Mouse (Mus musculus): ENCODE measurements around the gene Akap9. TPM values are rescaled to one million over a fixed set of nuclear protein-coding genes. Genes with fewer than 3 reads are reported as not detected.
"Not testable (repeated sequence)": the region's sequence is repeated elsewhere in the genome, so short reads cannot be mapped to it uniquely, and the experiment has no call there.

The Akap9 gene
- polyA plus RNA-seq, 1 experiment from 2014 or later = 118 TPM

DNA sequence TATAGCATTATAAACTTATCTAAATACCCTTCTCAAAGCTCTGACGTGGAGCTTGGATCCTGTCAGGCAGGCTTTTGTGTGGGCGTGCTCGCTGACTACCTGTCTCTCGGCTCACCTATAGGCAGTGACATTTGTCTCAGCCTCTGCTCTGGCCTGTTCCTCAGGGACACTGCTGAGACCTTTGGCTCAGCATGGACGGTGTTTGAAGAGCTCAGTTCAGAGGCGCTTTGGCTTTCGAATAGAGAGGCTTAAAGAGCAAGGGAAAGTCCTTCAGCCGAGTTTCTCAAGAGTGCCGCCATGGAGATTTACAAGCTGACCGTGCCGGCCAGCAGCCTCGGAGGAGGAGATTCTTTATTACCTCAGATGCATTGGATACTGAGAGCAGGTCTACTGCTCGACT lies 95.3 kb downstream of the Akap9 start:
- Histone ChIP-seq H3K27ac (ENCODE audit: low read length) (peak overlapping the region; percentile 80), H3K27me3 (replicated peaks; ENCODE audit: control insufficient read depth, insufficient read depth, low read length) (no peaks in the 10 kb centered on the region), H3K4me2 (ENCODE audit: low read depth, low read length) (peak overlapping the region; percentile 33; the same call in 1 of the 2 replicates), H3K36me3 (ENCODE audit: control insufficient read depth, insufficient read depth, low read length) (0 out of 2 replicates have a peak, but pooled peaks cover 3% of the 10 kb centered on the region), H3K9me3 (ENCODE audit: control insufficient read depth, low read length) (no peaks in the 10 kb centered on the region), H3K4me3 (ENCODE audit: low read length) (peak overlapping the region; percentile 23), H3K9ac (ENCODE audit: low read depth, low read length) (peak overlapping the region; percentile 43; the same call in 1 of the 2 replicates), H3K4me1 (ENCODE audit: control insufficient read depth, insufficient read depth, low read length) (peaks cover 19% of the 10 kb centered on the region)
- ATAC-seq = peak; percentile 70
- WGBS = 44% methylated on average over 13 of the region's 13 CpGs

- WGBS = 57% methylated on average over 16 of the region's 16 CpGs
- H3K4me2 ChIP-seq (ENCODE audit: low read depth, low read length) = 0 out of 2 replicates have a peak overlapping the region, but pooled peaks have one; percentile 16
- 0 out of 2 replicates have a peak, but pooled peaks cover 9% of the 10 kb centered on the region for H3K36me3 ChIP-seq (ENCODE audit: control insufficient read depth, insufficient read depth, low read length)
- peak; percentile 46 for ATAC-seq
- no peak overlapping the region for H3K9ac ChIP-seq (ENCODE audit: low read depth, low read length)
- no peaks in the 10 kb centered on the region for H3K27me3 ChIP-seq (replicated peaks; ENCODE audit: control insufficient read depth, insufficient read depth, low read length)
- H3K4me1 ChIP-seq (ENCODE audit: control insufficient read depth, insufficient read depth, low read length) = peaks cover 19% of the 10 kb centered on the region
- 0 out of 2 replicates have a peak overlapping the region, but pooled peaks have one; percentile 2 for H3K4me3 ChIP-seq (ENCODE audit: low read length)
- no peaks in the 10 kb centered on the region for H3K9me3 ChIP-seq (ENCODE audit: control insufficient read depth, low read length)
- peak overlapping the region; percentile 71 for H3K27ac ChIP-seq (ENCODE audit: low read length)
Observed at GRCm38 (mm10) chr5:4023742-4024681, 96.2 kb downstream of the Akap9 start.

DNA sequence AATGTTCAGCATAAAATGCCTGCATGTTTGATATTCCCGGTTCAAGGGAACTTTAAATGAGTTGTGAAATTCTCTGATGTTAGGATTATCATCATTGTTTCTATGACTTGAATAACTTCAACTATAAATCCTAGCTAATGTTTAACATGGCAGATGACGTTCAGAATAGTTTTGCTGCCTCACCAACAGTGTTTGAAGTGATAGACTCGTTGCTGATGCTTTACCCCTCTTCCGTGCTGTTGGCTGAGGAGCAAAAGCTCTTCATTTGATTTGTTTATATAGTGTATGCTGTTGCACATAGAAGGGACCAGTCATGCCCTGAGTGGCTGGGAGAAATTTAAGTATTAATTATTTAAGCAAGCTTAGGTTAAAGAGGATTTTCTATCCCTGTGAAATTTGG lies 96.9 kb downstream of the Akap9 start:
- peak; percentile 18; the same call in 1 of the 2 replicates for ATAC-seq

GRCm38 (mm10) chr5:4026336-4026735 lies 98.5 kb downstream of the Akap9 start:
- H3K36me3 ChIP-seq (ENCODE audit: control insufficient read depth, insufficient read depth, low read length); H3K4me3 ChIP-seq (ENCODE audit: low read length); ATAC-seq; H3K27me3 ChIP-seq (replicated peaks; ENCODE audit: control insufficient read depth, insufficient read depth, low read length); H3K9ac ChIP-seq (ENCODE audit: low read depth, low read length); H3K27ac ChIP-seq (ENCODE audit: low read length); H3K9me3 ChIP-seq (ENCODE audit: control insufficient read depth, low read length); H3K4me2 ChIP-seq (ENCODE audit: low read depth, low read length): not testable (repeated sequence)
- H3K4me1 ChIP-seq (ENCODE audit: control insufficient read depth, insufficient read depth, low read length) = peaks cover 11% of the 10 kb centered on the region
- WGBS = 100% methylated on average over 1 of the region's 1 CpGs

More for the DNA sequence above, 96.9 kb downstream of the Akap9 start:
- Histone ChIP-seq H3K36me3 (ENCODE audit: control insufficient read depth, insufficient read depth, low read length) (0 out of 2 replicates have a peak, but pooled peaks cover 9% of the 10 kb centered on the region), H3K27me3 (replicated peaks; ENCODE audit: control insufficient read depth, insufficient read depth, low read length) (no peaks in the 10 kb centered on the region), H3K4me2 (ENCODE audit: low read depth, low read length) (0 out of 2 replicates have a peak overlapping the region, but pooled peaks have one; percentile 22), H3K9me3 (ENCODE audit: control insufficient read depth, low read length) (no peaks in the 10 kb centered on the region), H3K4me3 (ENCODE audit: low read length) (no peak overlapping the region), H3K9ac (ENCODE audit: low read depth, low read length) (no peak overlapping the region), H3K4me1 (ENCODE audit: control insufficient read depth, insufficient read depth, low read length) (peaks cover 15% of the 10 kb centered on the region), H3K27ac (ENCODE audit: low read length) (no peak overlapping the region)
- WGBS = 34% methylated on average over 4 of the region's 4 CpGs

DNA sequence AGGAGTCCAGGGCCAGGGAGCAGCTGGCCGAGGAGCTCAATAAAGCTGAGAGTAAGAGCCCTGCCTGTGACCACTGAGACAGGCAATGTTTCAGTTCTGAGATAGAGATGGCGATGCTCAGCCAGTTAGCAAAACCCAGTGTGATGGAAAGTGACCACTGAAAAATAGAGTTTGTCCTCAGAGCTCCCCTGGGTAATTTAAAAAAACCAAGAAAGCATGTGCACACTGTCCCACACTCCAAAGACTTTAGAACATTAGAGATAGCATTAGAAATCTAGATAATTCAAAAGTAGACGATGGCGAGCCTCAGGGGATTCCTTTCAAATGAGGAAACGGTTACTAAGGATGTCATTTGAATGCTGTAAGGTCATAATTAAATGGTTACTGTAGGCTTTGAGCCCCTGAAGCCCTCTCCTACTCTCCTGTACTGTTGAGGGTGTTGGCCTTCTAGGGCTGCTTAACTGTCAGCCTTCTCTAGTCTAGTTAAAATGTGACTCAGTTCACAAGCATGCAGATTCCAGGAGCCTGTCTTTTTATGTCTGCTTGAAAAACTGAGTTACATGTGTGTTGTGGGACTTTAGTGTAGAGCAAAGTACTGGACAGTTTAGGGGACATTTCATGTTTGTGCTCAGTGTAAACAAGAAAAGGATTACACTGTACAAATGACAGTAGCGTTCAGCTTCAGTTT lies 100.8 kb downstream of the Akap9 start:
- Histone ChIP-seq H3K36me3 (ENCODE audit: control insufficient read depth, insufficient read depth, low read length) (peaks cover 12% of the 10 kb centered on the region; the same call in 1 of the 2 replicates), H3K9ac (ENCODE audit: low read depth, low read length) (no peak overlapping the region), H3K4me1 (ENCODE audit: control insufficient read depth, insufficient read depth, low read length) (peaks cover 8% of the 10 kb centered on the region), H3K9me3 (ENCODE audit: control insufficient read depth, low read length) (no peaks in the 10 kb centered on the region), H3K4me3 (ENCODE audit: low read length) (no peak overlapping the region), H3K4me2 (ENCODE audit: low read depth, low read length) (no peak overlapping the region), H3K27ac (ENCODE audit: low read length) (no peak overlapping the region), H3K27me3 (replicated peaks; ENCODE audit: control insufficient read depth, insufficient read depth, low read length) (no peaks in the 10 kb centered on the region)
- no peak for ATAC-seq
- WGBS = 91% methylated on average over 6 of the region's 6 CpGs

- no peak overlapping the region for H3K9ac ChIP-seq (ENCODE audit: low read depth, low read length)
- H3K4me2 ChIP-seq (ENCODE audit: low read depth, low read length) = no peak overlapping the region
- H3K9me3 ChIP-seq (ENCODE audit: control insufficient read depth, low read length) = no peaks in the 10 kb centered on the region
- H3K4me3 ChIP-seq (ENCODE audit: low read length) = no peak overlapping the region
- H3K27me3 ChIP-seq (replicated peaks; ENCODE audit: control insufficient read depth, insufficient read depth, low read length) = no peaks in the 10 kb centered on the region
- 68% methylated on average over 4 of the region's 4 CpGs for WGBS
- H3K36me3 ChIP-seq (ENCODE audit: control insufficient read depth, insufficient read depth, low read length) = peaks cover 22% of the 10 kb centered on the region
- no peaks in the 10 kb centered on the region for H3K4me1 ChIP-seq (ENCODE audit: control insufficient read depth, insufficient read depth, low read length)
- no peak for ATAC-seq
- H3K27ac ChIP-seq (ENCODE audit: low read length) = no peak overlapping the region
Observed at GRCm38 (mm10) chr5:4031846-4032245, 104.0 kb downstream of the Akap9 start.

GRCm38 (mm10) chr5:4036686-4037085 lies 108.8 kb downstream of the Akap9 start:
- ATAC-seq = no peak
- H3K36me3 ChIP-seq (ENCODE audit: control insufficient read depth, insufficient read depth, low read length) = peaks cover 17% of the 10 kb centered on the region
- no peaks in the 10 kb centered on the region for H3K9me3 ChIP-seq (ENCODE audit: control insufficient read depth, low read length)
- H3K4me2 ChIP-seq (ENCODE audit: low read depth, low read length) = no peak overlapping the region
- WGBS = 95% methylated on average over 9 of the region's 9 CpGs
- H3K4me3 ChIP-seq (ENCODE audit: low read length) = no peak overlapping the region
- H3K27me3 ChIP-seq (replicated peaks; ENCODE audit: control insufficient read depth, insufficient read depth, low read length) = no peaks in the 10 kb centered on the region
- H3K9ac ChIP-seq (ENCODE audit: low read depth, low read length) = no peak overlapping the region
- H3K27ac ChIP-seq (ENCODE audit: low read length) = no peak overlapping the region
- H3K4me1 ChIP-seq (ENCODE audit: control insufficient read depth, insufficient read depth, low read length) = no peaks in the 10 kb centered on the region

GRCm38 (mm10) chr5:4039351-4039750 lies 111.5 kb downstream of the Akap9 start:
- no peak for ATAC-seq
- no peak overlapping the region for H3K4me3 ChIP-seq (ENCODE audit: low read length)
- peaks cover 14% of the 10 kb centered on the region for H3K36me3 ChIP-seq (ENCODE audit: control insufficient read depth, insufficient read depth, low read length)
- H3K27ac ChIP-seq (ENCODE audit: low read length) = no peak overlapping the region
- H3K4me2 ChIP-seq (ENCODE audit: low read depth, low read length) = no peak overlapping the region
- 91% methylated on average over 8 of the region's 8 CpGs for WGBS
- no peaks in the 10 kb centered on the region for H3K4me1 ChIP-seq (ENCODE audit: control insufficient read depth, insufficient read depth, low read length)
- no peak overlapping the region for H3K9ac ChIP-seq (ENCODE audit: low read depth, low read length)
- no peaks in the 10 kb centered on the region for H3K9me3 ChIP-seq (ENCODE audit: control insufficient read depth, low read length)
- no peaks in the 10 kb centered on the region for H3K27me3 ChIP-seq (replicated peaks; ENCODE audit: control insufficient read depth, insufficient read depth, low read length)

- Histone ChIP-seq H3K4me1 (ENCODE audit: control insufficient read depth, insufficient read depth, low read length) (no peaks in the 10 kb centered on the region), H3K27me3 (replicated peaks; ENCODE audit: control insufficient read depth, insufficient read depth, low read length) (no peaks in the 10 kb centered on the region), H3K27ac (ENCODE audit: low read length) (no peak overlapping the region), H3K9ac (ENCODE audit: low read depth, low read length) (no peak overlapping the region), H3K4me3 (ENCODE audit: low read length) (no peak overlapping the region), H3K9me3 (ENCODE audit: control insufficient read depth, low read length) (no peaks in the 10 kb centered on the region), H3K4me2 (ENCODE audit: low read depth, low read length) (no peak overlapping the region), H3K36me3 (ENCODE audit: control insufficient read depth, insufficient read depth, low read length) (peaks cover 13% of the 10 kb centered on the region)
- ATAC-seq = no peak
- WGBS = 93% methylated on average over 6 of the region's 6 CpGs
Observed at GRCm38 (mm10) chr5:4040372-4040771, 112.5 kb downstream of the Akap9 start.

Measured in intestine, embryonic 16.5 days (tissue).